Mouse (Mus musculus): ENCODE results near the gene 9330182L06Rik. TPM values are rescaled to one million over a fixed set of nuclear protein-coding genes. Genes with fewer than 3 reads are reported as not detected.

The 9330182L06Rik gene
- polyA plus RNA-seq, 1 experiment from 2014 or later, result 3.3 TPM

GRCm38 (mm10) chr5:9352646-9353045, 86.7 kb downstream of the 9330182L06Rik start:
- H3K36me3 ChIP-seq (ENCODE audit: control insufficient read depth, insufficient read depth, low read length), result no peaks in the 10 kb centered on the region
- H3K4me2 ChIP-seq (replicated peaks; ENCODE audit: low read depth, low read length), result no peak overlapping the region
- no peaks in the 10 kb centered on the region for H3K9me3 ChIP-seq (ENCODE audit: control insufficient read depth, low read length)
- no peak overlapping the region for H3K27ac ChIP-seq (ENCODE audit: low read depth, low read length)
- no peaks in the 10 kb centered on the region for H3K27me3 ChIP-seq (ENCODE audit: control insufficient read depth, insufficient read depth, low read length)
- H3K4me3 ChIP-seq (ENCODE audit: low read length), result no peak overlapping the region
- WGBS, result 55% methylated on average over 1 of the region's 1 CpGs
- H3K9ac ChIP-seq (ENCODE audit: low read depth, low read length), result no peak overlapping the region
- no peak for ATAC-seq (ENCODE audit: low FRiP score, low TSS enrichment)
- no peaks in the 10 kb centered on the region for H3K4me1 ChIP-seq (ENCODE audit: control insufficient read depth, insufficient read depth, low read length)

GRCm38 (mm10) chr5:9354257-9354656, 88.3 kb downstream of the 9330182L06Rik start:
- Histone ChIP-seq H3K27me3 (ENCODE audit: control insufficient read depth, insufficient read depth, low read length) (no peaks in the 10 kb centered on the region), H3K36me3 (ENCODE audit: control insufficient read depth, insufficient read depth, low read length) (no peaks in the 10 kb centered on the region), H3K27ac (ENCODE audit: low read depth, low read length) (no peak overlapping the region), H3K4me2 (replicated peaks; ENCODE audit: low read depth, low read length) (no peak overlapping the region), H3K9me3 (ENCODE audit: control insufficient read depth, low read length) (no peaks in the 10 kb centered on the region), H3K4me1 (ENCODE audit: control insufficient read depth, insufficient read depth, low read length) (no peaks in the 10 kb centered on the region), H3K9ac (ENCODE audit: low read depth, low read length) (no peak overlapping the region), H3K4me3 (ENCODE audit: low read length) (no peak overlapping the region)
- no peak for ATAC-seq (ENCODE audit: low FRiP score, low TSS enrichment)
- WGBS, result 91% methylated on average over 1 of the region's 1 CpGs

GRCm38 (mm10) chr5:9358076-9358475, 92.2 kb downstream of the 9330182L06Rik start:
- 54% methylated on average over 2 of the region's 2 CpGs for WGBS
- Histone ChIP-seq H3K27ac (ENCODE audit: low read depth, low read length) (no peak overlapping the region), H3K9me3 (ENCODE audit: control insufficient read depth, low read length) (no peaks in the 10 kb centered on the region), H3K4me3 (ENCODE audit: low read length) (no peak overlapping the region), H3K36me3 (ENCODE audit: control insufficient read depth, insufficient read depth, low read length) (no peaks in the 10 kb centered on the region), H3K4me1 (ENCODE audit: control insufficient read depth, insufficient read depth, low read length) (no peaks in the 10 kb centered on the region), H3K9ac (ENCODE audit: low read depth, low read length) (no peak overlapping the region), H3K27me3 (ENCODE audit: control insufficient read depth, insufficient read depth, low read length) (no peaks in the 10 kb centered on the region), H3K4me2 (replicated peaks; ENCODE audit: low read depth, low read length) (no peak overlapping the region)
- no peak for ATAC-seq (ENCODE audit: low FRiP score, low TSS enrichment)

GRCm38 (mm10) chr5:9361982-9362661, 96.2 kb downstream of the 9330182L06Rik start:
- ATAC-seq (ENCODE audit: low FRiP score, low TSS enrichment), result no peak
- WGBS, result 87% methylated on average over 7 of the region's 7 CpGs
- H3K36me3 ChIP-seq (ENCODE audit: control insufficient read depth, insufficient read depth, low read length), result no peaks in the 10 kb centered on the region

GRCm38 (mm10) chr5:9364937-9365336, 99.0 kb downstream of the 9330182L06Rik start:
- no peaks in the 10 kb centered on the region for H3K4me1 ChIP-seq (ENCODE audit: control insufficient read depth, insufficient read depth, low read length)
- H3K27me3 ChIP-seq (ENCODE audit: control insufficient read depth, insufficient read depth, low read length), result no peaks in the 10 kb centered on the region
- no peak for ATAC-seq (ENCODE audit: low FRiP score, low TSS enrichment)
- H3K36me3 ChIP-seq (ENCODE audit: control insufficient read depth, insufficient read depth, low read length), result no peaks in the 10 kb centered on the region
- no peaks in the 10 kb centered on the region for H3K9me3 ChIP-seq (ENCODE audit: control insufficient read depth, low read length)
- 50% methylated on average over 1 of the region's 1 CpGs for WGBS
- H3K4me3 ChIP-seq (ENCODE audit: low read length), result no peak overlapping the region
- no peak overlapping the region for H3K27ac ChIP-seq (ENCODE audit: low read depth, low read length)
- H3K9ac ChIP-seq (ENCODE audit: low read depth, low read length), result no peak overlapping the region
- no peak overlapping the region for H3K4me2 ChIP-seq (replicated peaks; ENCODE audit: low read depth, low read length)

More at GRCm38 (mm10) chr5:9361982-9362661, 96.2 kb downstream of the 9330182L06Rik start:
- Histone ChIP-seq H3K4me3 (ENCODE audit: low read length) (no peak overlapping the region), H3K27ac (ENCODE audit: low read depth, low read length) (no peak overlapping the region), H3K4me1 (ENCODE audit: control insufficient read depth, insufficient read depth, low read length) (no peaks in the 10 kb centered on the region), H3K27me3 (ENCODE audit: control insufficient read depth, insufficient read depth, low read length) (no peaks in the 10 kb centered on the region), H3K9me3 (ENCODE audit: control insufficient read depth, low read length) (no peaks in the 10 kb centered on the region), H3K9ac (ENCODE audit: low read depth, low read length) (no peak overlapping the region), H3K4me2 (replicated peaks; ENCODE audit: low read depth, low read length) (no peak overlapping the region)

GRCm38 (mm10) chr5:9367920-9368692, 102.2 kb downstream of the 9330182L06Rik start:
- Histone ChIP-seq H3K4me2 (replicated peaks; ENCODE audit: low read depth, low read length) (no peak overlapping the region), H3K27me3 (ENCODE audit: control insufficient read depth, insufficient read depth, low read length) (no peaks in the 10 kb centered on the region), H3K9ac (ENCODE audit: low read depth, low read length) (no peak overlapping the region), H3K9me3 (ENCODE audit: control insufficient read depth, low read length) (no peaks in the 10 kb centered on the region), H3K4me3 (ENCODE audit: low read length) (no peak overlapping the region), H3K27ac (ENCODE audit: low read depth, low read length) (no peak overlapping the region), H3K4me1 (ENCODE audit: control insufficient read depth, insufficient read depth, low read length) (no peaks in the 10 kb centered on the region), H3K36me3 (ENCODE audit: control insufficient read depth, insufficient read depth, low read length) (no peaks in the 10 kb centered on the region)
- no peak for ATAC-seq (ENCODE audit: low FRiP score, low TSS enrichment)
- WGBS, result 65% methylated on average over 11 of the region's 11 CpGs

GRCm38 (mm10) chr5:9371127-9371526, 105.2 kb downstream of the 9330182L06Rik start:
- no peak overlapping the region for H3K4me2 ChIP-seq (replicated peaks; ENCODE audit: low read depth, low read length)
- H3K36me3 ChIP-seq (ENCODE audit: control insufficient read depth, insufficient read depth, low read length), result no peaks in the 10 kb centered on the region
- no peaks in the 10 kb centered on the region for H3K4me1 ChIP-seq (ENCODE audit: control insufficient read depth, insufficient read depth, low read length)
- no peak overlapping the region for H3K9ac ChIP-seq (ENCODE audit: low read depth, low read length)
- WGBS, result 89% methylated on average over 3 of the region's 3 CpGs
- H3K27ac ChIP-seq (ENCODE audit: low read depth, low read length), result no peak overlapping the region
- no peaks in the 10 kb centered on the region for H3K9me3 ChIP-seq (ENCODE audit: control insufficient read depth, low read length)
- H3K4me3 ChIP-seq (ENCODE audit: low read length), result no peak overlapping the region
- no peak for ATAC-seq (ENCODE audit: low FRiP score, low TSS enrichment)
- H3K27me3 ChIP-seq (ENCODE audit: control insufficient read depth, insufficient read depth, low read length), result no peaks in the 10 kb centered on the region

- no peak overlapping the region for H3K4me2 ChIP-seq (replicated peaks; ENCODE audit: low read depth, low read length)
- no peaks in the 10 kb centered on the region for H3K9me3 ChIP-seq (ENCODE audit: control insufficient read depth, low read length)
- no peaks in the 10 kb centered on the region for H3K27me3 ChIP-seq (ENCODE audit: control insufficient read depth, insufficient read depth, low read length)
- no peaks in the 10 kb centered on the region for H3K36me3 ChIP-seq (ENCODE audit: control insufficient read depth, insufficient read depth, low read length)
- no peaks in the 10 kb centered on the region for H3K4me1 ChIP-seq (ENCODE audit: control insufficient read depth, insufficient read depth, low read length)
- no peak overlapping the region for H3K9ac ChIP-seq (ENCODE audit: low read depth, low read length)
- no peak overlapping the region for H3K4me3 ChIP-seq (ENCODE audit: low read length)
- ATAC-seq (ENCODE audit: low FRiP score, low TSS enrichment), result no peak
- no peak overlapping the region for H3K27ac ChIP-seq (ENCODE audit: low read depth, low read length)
- 87% methylated on average over 4 of the region's 4 CpGs for WGBS
Observed at GRCm38 (mm10) chr5:9373341-9373740, 107.4 kb downstream of the 9330182L06Rik start.

- no peaks in the 10 kb centered on the region for H3K9me3 ChIP-seq (ENCODE audit: control insufficient read depth, low read length)
- H3K4me2 ChIP-seq (replicated peaks; ENCODE audit: low read depth, low read length), result no peak overlapping the region
- no peaks in the 10 kb centered on the region for H3K36me3 ChIP-seq (ENCODE audit: control insufficient read depth, insufficient read depth, low read length)
- H3K27ac ChIP-seq (ENCODE audit: low read depth, low read length), result no peak overlapping the region
- no peak overlapping the region for H3K4me3 ChIP-seq (ENCODE audit: low read length)
- no peak for ATAC-seq (ENCODE audit: low FRiP score, low TSS enrichment)
- no peaks in the 10 kb centered on the region for H3K4me1 ChIP-seq (ENCODE audit: control insufficient read depth, insufficient read depth, low read length)
- 79% methylated on average over 7 of the region's 7 CpGs for WGBS
- H3K27me3 ChIP-seq (ENCODE audit: control insufficient read depth, insufficient read depth, low read length), result no peaks in the 10 kb centered on the region
- no peak overlapping the region for H3K9ac ChIP-seq (ENCODE audit: low read depth, low read length)
Observed at GRCm38 (mm10) chr5:9389968-9390367, 124.0 kb downstream of the 9330182L06Rik start.
